Mouse (Mus musculus) B cell, adult (primary cell): ENCODE measurements around the gene Rxfp3. TPM values are rescaled to one million over a fixed set of nuclear protein-coding genes. Genes with fewer than 3 reads are reported as not detected.

Experiments used
- total RNA-seq: library from RNA; stranded (reverse); gene quantifications from 4 replicates; pipeline ENCODE4 v1.2.4, GENCODE M21; 2023; ENCODE audit not compliant: inconsistent age

The Rxfp3 gene
- not detected in 4 replicates for total RNA-seq

DNA sequence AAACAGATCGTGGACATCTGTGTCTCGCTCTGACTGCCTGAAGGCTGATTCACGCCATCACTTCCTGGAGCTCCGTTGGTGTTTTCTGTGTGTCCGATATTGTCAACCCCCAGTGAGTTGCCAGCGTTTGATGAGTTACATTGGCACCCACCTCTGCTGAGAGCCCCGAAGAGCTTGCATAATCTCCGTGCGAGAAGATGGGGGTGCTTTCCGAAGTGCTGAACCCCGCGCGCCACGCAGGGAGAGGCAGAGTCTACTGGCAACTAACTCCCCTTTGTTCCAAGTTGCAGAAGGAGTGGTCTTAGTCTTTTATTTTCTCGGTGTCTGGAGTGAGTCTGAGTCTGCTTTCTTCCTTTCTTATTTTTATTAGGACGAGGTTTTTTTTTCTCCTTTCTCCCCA, at the start of gene Rxfp3:
TSS of gene Rxfp3 (minus strand) at position 281 of the 400 bp plus-strand sequence.

DNA sequence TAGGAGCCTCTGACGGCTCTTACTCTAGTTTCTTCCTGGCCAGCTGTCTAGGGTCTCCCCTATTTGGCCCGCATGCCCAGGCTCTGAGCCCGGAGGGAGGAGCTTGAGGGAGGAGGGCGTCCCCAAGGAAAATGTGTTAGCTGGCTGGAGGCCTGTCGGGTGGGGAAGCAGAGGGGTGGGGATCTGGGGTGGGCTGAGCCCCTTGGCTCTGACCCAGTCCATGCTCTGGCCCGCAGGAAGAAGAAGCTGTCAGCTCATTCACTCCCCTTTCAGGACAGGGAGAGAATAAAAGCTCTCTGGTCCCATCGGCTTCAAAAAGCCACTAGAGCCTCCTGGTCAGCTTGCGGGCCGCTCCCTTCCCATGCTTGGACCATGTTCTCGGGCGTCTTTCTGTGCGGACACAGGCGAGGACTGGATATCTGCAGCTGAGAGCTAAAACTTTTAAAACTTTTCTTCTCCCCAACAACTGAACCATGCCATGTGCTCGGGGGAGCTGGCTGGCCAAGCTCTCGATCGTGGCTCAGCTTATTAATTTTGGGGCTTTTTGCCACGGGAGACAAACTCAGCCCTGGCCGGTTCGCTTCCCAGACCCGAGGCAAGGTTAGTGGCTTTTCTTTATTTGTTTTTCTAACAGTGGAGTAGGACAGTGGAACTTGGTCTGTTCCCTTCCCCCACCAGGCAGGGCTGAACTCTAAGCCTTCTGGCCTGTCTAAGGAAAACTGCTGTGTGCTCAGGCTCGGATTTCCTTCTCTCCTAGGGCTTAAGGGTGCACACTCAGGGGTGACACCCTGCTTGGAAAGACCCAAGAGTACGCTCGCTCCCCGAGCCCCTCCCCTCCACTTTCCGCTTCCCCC, 27.0 kb upstream of the Rxfp3 start, which contains the start of gene Adamts12:
TSS of gene Adamts12 (plus strand) at position 233 of the 854 bp plus-strand sequence.

DNA sequence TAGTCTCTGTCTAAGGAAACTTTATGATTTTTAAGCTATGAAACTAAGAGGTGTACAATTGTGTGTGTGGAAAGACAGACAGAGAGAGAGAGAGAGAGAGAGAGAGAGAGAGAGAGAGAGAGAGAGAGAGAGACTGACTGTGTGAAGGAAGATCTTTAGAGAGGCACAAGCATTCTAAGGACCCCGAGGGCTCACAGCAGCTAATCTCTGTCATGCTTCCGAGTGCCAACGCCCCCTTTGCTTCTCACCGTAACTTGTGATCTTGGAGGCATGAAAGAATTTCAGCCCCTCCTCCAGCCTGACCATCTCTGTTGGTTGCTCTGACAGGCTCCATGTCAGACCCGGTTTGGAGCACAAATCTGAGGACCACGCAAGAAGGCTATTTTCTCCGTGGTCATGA, 37.4 kb downstream of the Rxfp3 start, which contains the start of gene Slc45a2:
TSS of gene Slc45a2 (plus strand) at position 301 of the 400 bp plus-strand sequence.

Other genes starting within 250 kb of the Rxfp3 start
- not detected in 4 replicates for gene C1qtnf3, start 85.7 kb downstream of the Rxfp3 start, total RNA-seq
- gene Amacr, start 56.2 kb downstream of the Rxfp3 start, total RNA-seq: 4.6 to 6.8 TPM (median 5.1 TPM) in 4 replicates
- gene Slc45a2, start 37.3 kb downstream of the Rxfp3 start, total RNA-seq: not detected in 4 replicates
- not detected in 4 replicates for gene Adamts12, start 26.8 kb upstream of the Rxfp3 start, total RNA-seq